Mouse (Mus musculus): ENCODE measurements at regions not wholly inside any gene's neighbourhood (a gene's known extent, or its start where the extent isn't known, plus 50 kb on each side); places are given as distances from the start of the nearest gene placed in this dataset.
A peak's percentile ranks its signal among the peaks of the same experiment; 100 is the strongest.

GRCm38 (mm10) chr8:6582732-6583131 is 1477.6 kb upstream of the Slc10a2 start:
- no peak for DNase-seq (ENCODE audit: low spot score)

GRCm38 (mm10) chr8:6577868-6578634 is 1472.9 kb upstream of the Slc10a2 start:
- no peak for DNase-seq (ENCODE audit: low spot score)

- DNase-seq (ENCODE audit: low spot score), result no peak
Measured at GRCm38 (mm10) chr8:6575241-6575640, 1470.1 kb upstream of the Slc10a2 start.

GRCm38 (mm10) chr8:6573492-6573891 is 1468.3 kb upstream of the Slc10a2 start:
- DNase-seq (ENCODE audit: low spot score), result no peak

- DNase-seq (ENCODE audit: low spot score), result peak; percentile 96
Measured at GRCm38 (mm10) chr8:6572066-6572665, 1467.0 kb upstream of the Slc10a2 start.

GRCm38 (mm10) chr8:6550965-6551364 is 1445.8 kb upstream of the Slc10a2 start:
- no peak for DNase-seq (ENCODE audit: low spot score)

- no peak for DNase-seq (ENCODE audit: low spot score)
Measured at GRCm38 (mm10) chr8:6527171-6527570, 1422.0 kb upstream of the Slc10a2 start.

GRCm38 (mm10) chr8:6515882-6516682 is 1410.9 kb upstream of the Slc10a2 start:
- no peak for DNase-seq (ENCODE audit: low spot score)

GRCm38 (mm10) chr8:6492453-6492852 is 1387.3 kb upstream of the Slc10a2 start:
- DNase-seq (ENCODE audit: low spot score), result peak; percentile 84

GRCm38 (mm10) chr8:6481966-6482365 is 1376.8 kb upstream of the Slc10a2 start:
- DNase-seq (ENCODE audit: low spot score), result no peak

- no peak for DNase-seq (ENCODE audit: low spot score)
Measured at GRCm38 (mm10) chr8:6471089-6471488, 1365.9 kb upstream of the Slc10a2 start.

GRCm38 (mm10) chr8:6456553-6457180 is 1351.5 kb upstream of the Slc10a2 start:
- DNase-seq (ENCODE audit: low spot score), result no peak

- DNase-seq (ENCODE audit: low spot score), result no peak
Measured at GRCm38 (mm10) chr8:6448301-6448700, 1343.2 kb upstream of the Slc10a2 start.

- DNase-seq (ENCODE audit: low spot score), result no peak
Measured at GRCm38 (mm10) chr8:6439069-6439468, 1333.9 kb upstream of the Slc10a2 start.

Data from adipocyte (in vitro differentiated cells).